Mouse (Mus musculus) hindbrain, postnatal 0 days (tissue): ENCODE measurements at regions not wholly inside any gene's neighbourhood (a gene's known extent, or its start where the extent isn't known, plus 50 kb on each side); places are given as distances from the start of the nearest gene placed in this dataset.
A peak's percentile ranks its signal among the peaks of the same experiment; 100 is the strongest.

ENCODE experiments used
- ATAC-seq: fragments of 200-750 bp; cut with Nextera tagmentation; 2 replicates; pipeline ENCODE4 v1.8.0; 2017; ENCODE audit warnings: mild to moderate bottlenecking, moderate TSS enrichment, moderate library complexity
- DNase-seq: peaks from one replicate; pipeline ENCODE4 v3.0.0-alpha.2; 2015; ENCODE audit warnings: low spot score
- H3K27ac ChIP-seq: fragments of 300-500 bp; sonication (generic); 2 replicates; pipeline ENCODE4 v1.5.1; 2014; ENCODE audit warnings: mild to moderate bottlenecking
- H3K27me3 ChIP-seq: fragments of 300-500 bp; sonication (generic); 2 replicates; pipeline ENCODE4 v1.6.1; 2014; ENCODE audit warnings: low read length, mixed read lengths; ENCODE audit not compliant: insufficient read depth
- H3K36me3 ChIP-seq: fragments of 300-500 bp; sonication (generic); 2 replicates; pipeline ENCODE4 v1.6.1; 2014; ENCODE audit warnings: low read length, mixed read lengths; ENCODE audit not compliant: insufficient read depth
- H3K4me1 ChIP-seq: fragments of 300-500 bp; sonication (generic); 2 replicates; pipeline ENCODE4 v1.6.1; 2014; ENCODE audit warnings: antibody characterized with exemption, low read length, mixed read lengths; ENCODE audit not compliant: insufficient read depth
- H3K4me2 ChIP-seq: fragments of 300-500 bp; sonication (generic); 2 replicates; pipeline ENCODE4 v1.6.1; 2014; ENCODE audit warnings: low read depth, mild to moderate bottlenecking, low read length, moderate library complexity, mixed read lengths
- H3K4me3 ChIP-seq: fragments of 300-500 bp; sonication (generic); 2 replicates; pipeline ENCODE4 v1.5.1; 2014; ENCODE audit warnings: low read length
- H3K9ac ChIP-seq: fragments of 300-500 bp; sonication (generic); replicated peaks from 2 replicates; pipeline ENCODE4 v1.6.1; 2014; ENCODE audit warnings: mild to moderate bottlenecking, low read length, moderate library complexity, mixed read lengths
- H3K9me3 ChIP-seq: fragments of 300-500 bp; sonication (generic); 2 replicates; pipeline ENCODE4 v1.6.1; 2016; ENCODE audit warnings: low read length, mixed read lengths
- CTCF ChIP-seq: IDR thresholded peaks from 2 replicates; pipeline ENCODE4 v1.5.1; 2016; ENCODE audit warnings: antibody characterized with exemption, control low read depth, low read depth
- WGBS: fragments of 180-500 bp; shearing (Covaris S2); extraction: QIAGEN DNeasy Blood & Tissue Kit; methylation state at CpG from one replicate; pipeline ENCODE4 v1.1.7; 2014; 5-methylcytosine and 5-hydroxymethylcytosine counted together

- ATAC-seq (no peak), DNase-seq (peak; percentile 22)
- no peaks in the 10 kb centered on the region for H3K36me3 ChIP-seq
- no peak overlapping the region for H3K4me3 ChIP-seq
- H3K9me3 ChIP-seq = no peaks in the 10 kb centered on the region
- 55% methylated on average over 4 of the region's 4 CpGs for WGBS
- TF ChIP-seq CTCF = no peak
- H3K4me2 ChIP-seq = no peak overlapping the region
- H3K9ac ChIP-seq = no peak overlapping the region
- no peaks in the 10 kb centered on the region for H3K27me3 ChIP-seq
- H3K27ac ChIP-seq = no peak overlapping the region
- H3K4me1 ChIP-seq = no peaks in the 10 kb centered on the region
These were observed 69.9 kb upstream of the Syndig1 start for GRCm38 (mm10) chr2:149759151-149759550.

GRCm38 (mm10) chr2:149763864-149764263 lies 65.1 kb upstream of the Syndig1 start:
- no peaks in the 10 kb centered on the region for H3K27me3 ChIP-seq
- no peak overlapping the region for H3K9ac ChIP-seq
- DNase-seq (no peak), ATAC-seq (no peak)
- no peaks in the 10 kb centered on the region for H3K9me3 ChIP-seq
- H3K4me3 ChIP-seq = no peak overlapping the region
- no peaks in the 10 kb centered on the region for H3K4me1 ChIP-seq
- TF ChIP-seq CTCF = no peak
- no peaks in the 10 kb centered on the region for H3K36me3 ChIP-seq
- H3K27ac ChIP-seq = no peak overlapping the region
- WGBS = 90% methylated on average over 1 of the region's 1 CpGs
- H3K4me2 ChIP-seq = no peak overlapping the region

GRCm38 (mm10) chr2:149768027-149768426 lies 61.0 kb upstream of the Syndig1 start:
- Histone ChIP-seq H3K4me3 (no peak overlapping the region), H3K4me1 (no peaks in the 10 kb centered on the region), H3K36me3 (no peaks in the 10 kb centered on the region), H3K4me2 (no peak overlapping the region), H3K9ac (no peak overlapping the region), H3K27me3 (no peaks in the 10 kb centered on the region), H3K27ac (no peak overlapping the region), H3K9me3 (no peaks in the 10 kb centered on the region)
- no peak for ATAC-seq
- no peak for DNase-seq
- TF ChIP-seq CTCF = no peak
- 50% methylated on average over 1 of the region's 1 CpGs for WGBS

- ATAC-seq (no peak), DNase-seq (no peak)
- 79% methylated on average over 2 of the region's 2 CpGs for WGBS
- H3K4me2 ChIP-seq = no peak overlapping the region
- no peaks in the 10 kb centered on the region for H3K4me1 ChIP-seq
- H3K4me3 ChIP-seq = no peak overlapping the region
- no peaks in the 10 kb centered on the region for H3K27me3 ChIP-seq
- H3K9ac ChIP-seq = no peak overlapping the region
- TF ChIP-seq CTCF = no peak
- H3K27ac ChIP-seq = no peak overlapping the region
- no peaks in the 10 kb centered on the region for H3K36me3 ChIP-seq
- H3K9me3 ChIP-seq = no peaks in the 10 kb centered on the region
These were observed 60.5 kb upstream of the Syndig1 start for GRCm38 (mm10) chr2:149768551-149768950.

GRCm38 (mm10) chr2:149777316-149777715 lies 51.7 kb upstream of the Syndig1 start:
- Histone ChIP-seq H3K4me2 (no peak overlapping the region), H3K27me3 (no peaks in the 10 kb centered on the region), H3K4me3 (no peak overlapping the region), H3K36me3 (no peaks in the 10 kb centered on the region), H3K4me1 (no peaks in the 10 kb centered on the region), H3K27ac (no peak overlapping the region), H3K9me3 (no peaks in the 10 kb centered on the region), H3K9ac (no peak overlapping the region)
- no peak for TF ChIP-seq CTCF
- no peak for ATAC-seq
- no peak for DNase-seq
- 89% methylated on average over 3 of the region's 3 CpGs for WGBS
